8 mouse cellular contexts compared by ENCODE assay signal in genomic region chr4:109978858-109979340, GRCm38 (mm10). TPM values are rescaled to one million over a fixed set of nuclear protein-coding genes. Genes with fewer than 3 reads are reported as not detected.
DNase-seq lines count a peak whose midpoint lies in the region; ATAC-seq and TF ChIP-seq lines count a peak whose summit lies in the region.

No protein-coding gene starts in this region.

- no peak for TF ChIP-seq POLR2A in myocyte (IDR thresholded peaks at IDR 0.05; ENCODE audit: insufficient read length, low read depth)

- ATAC-seq in heart, embryonic 15.5 days (replicated peaks; ENCODE audit: insufficient number of reproducible peaks, insufficient read depth, low FRiP score, low read depth), result no peak
- ATAC-seq in neural tube, embryonic 13.5 days (ENCODE audit: low read depth), result no peak
- no peak for ATAC-seq in forebrain, embryonic 16.5 days

- H3K4me3 ChIP-seq in heart, embryonic 15.5 days, result peak overlapping the region; percentile 50; the same call in 1 of the 2 replicates
- no peak overlapping the region; the same call in 1 of the 2 replicates for H3K4me3 ChIP-seq in heart, embryonic 10.5 days
- no peak overlapping the region for H3K4me3 ChIP-seq in neural tube, embryonic 13.5 days
- peak overlapping the region; percentile 53 for H3K4me3 ChIP-seq in forebrain, embryonic 16.5 days (replicated peaks; ENCODE audit: low read length)
- peak overlapping the region; percentile 34 for H3K4me3 ChIP-seq in myocyte

- WGBS in heart, embryonic 15.5 days, result 3% methylated on average over 9 of the region's 9 CpGs
- 4% methylated on average over 9 of the region's 9 CpGs for WGBS in heart, embryonic 10.5 days
- WGBS in neural tube, embryonic 13.5 days, result under 1% methylated on average over 9 of the region's 9 CpGs
- under 1% methylated on average over 9 of the region's 9 CpGs for WGBS in forebrain, embryonic 16.5 days

- no peak overlapping the region for H3K9ac ChIP-seq in heart, embryonic 15.5 days
- no peak overlapping the region for H3K9ac ChIP-seq in neural tube, embryonic 13.5 days
- peak overlapping the region; percentile 69 for H3K9ac ChIP-seq in forebrain, embryonic 16.5 days (replicated peaks; ENCODE audit: low read depth, low read length)

- H3K79me2 ChIP-seq in myocyte (ENCODE audit: control insufficient read depth, insufficient read depth), result no peaks in the 10 kb centered on the region

- peak overlapping the region; percentile 79; the same call in 1 of the 2 replicates for H3K4me2 ChIP-seq in heart, embryonic 15.5 days
- H3K4me2 ChIP-seq in neural tube, embryonic 13.5 days, result peak overlapping the region; percentile 55; the same call in 1 of the 2 replicates
- peak overlapping the region; percentile 63 for H3K4me2 ChIP-seq in forebrain, embryonic 16.5 days (ENCODE audit: low read length)
- H3K4me2 ChIP-seq in myocyte (ENCODE audit: low read depth), result peak overlapping the region; percentile 70

- H3ac ChIP-seq in myocyte (ENCODE audit: control insufficient read depth, insufficient read length), result no peak overlapping the region

- no peak for DNase-seq in heart, embryonic 10.5 days (ENCODE audit: low spot score)
- DNase-seq in neural tube, embryonic 10.5 days (ENCODE audit: extremely low spot score, low spot score), result no peak
- no peak for DNase-seq in adrenal gland, postnatal 14 days
- no peak for DNase-seq in frontal cortex, postnatal 25 days (ENCODE audit: low spot score in 2 of 2)

- H3K4me1 ChIP-seq in heart, embryonic 15.5 days (replicated peaks), result peaks cover 61% of the 10 kb centered on the region
- peaks cover 49% of the 10 kb centered on the region for H3K4me1 ChIP-seq in heart, embryonic 10.5 days
- peaks cover 51% of the 10 kb centered on the region for H3K4me1 ChIP-seq in neural tube, embryonic 13.5 days (replicated peaks)
- peaks cover 51% of the 10 kb centered on the region for H3K4me1 ChIP-seq in forebrain, embryonic 16.5 days (replicated peaks; ENCODE audit: control insufficient read depth, insufficient read depth, low read length)

- no peak overlapping the region for H3K27ac ChIP-seq in heart, embryonic 15.5 days
- H3K27ac ChIP-seq in heart, embryonic 10.5 days, result no peak overlapping the region
- H3K27ac ChIP-seq in neural tube, embryonic 13.5 days (replicated peaks), result no peak overlapping the region
- H3K27ac ChIP-seq in forebrain, embryonic 16.5 days (ENCODE audit: low read length), result no peak overlapping the region

- H3K36me3 ChIP-seq in heart, embryonic 15.5 days, result no peaks in the 10 kb centered on the region
- H3K36me3 ChIP-seq in heart, embryonic 10.5 days, result no peaks in the 10 kb centered on the region
- no peaks in the 10 kb centered on the region for H3K36me3 ChIP-seq in neural tube, embryonic 13.5 days
- H3K36me3 ChIP-seq in forebrain, embryonic 16.5 days (ENCODE audit: control insufficient read depth, insufficient read depth), result no peaks in the 10 kb centered on the region
- H3K36me3 ChIP-seq in myocyte (ENCODE audit: control insufficient read depth, insufficient read depth), result peaks cover 4% of the 10 kb centered on the region

- peaks cover 98% of the 10 kb centered on the region for H3K27me3 ChIP-seq in heart, embryonic 15.5 days
- H3K27me3 ChIP-seq in heart, embryonic 10.5 days (ENCODE audit: insufficient read depth, poor library complexity, severe bottlenecking), result peaks cover 100% of the 10 kb centered on the region
- peaks cover 97% of the 10 kb centered on the region for H3K27me3 ChIP-seq in neural tube, embryonic 13.5 days
- peaks cover 45% of the 10 kb centered on the region for H3K27me3 ChIP-seq in forebrain, embryonic 16.5 days (replicated peaks; ENCODE audit: control insufficient read depth, insufficient read depth, low read length)
- peaks cover 5% of the 10 kb centered on the region for H3K27me3 ChIP-seq in myocyte (ENCODE audit: control insufficient read depth, insufficient read depth, insufficient read length)

- peaks cover 2% of the 10 kb centered on the region; the same call in 1 of the 2 replicates for H3K9me3 ChIP-seq in heart, embryonic 15.5 days (replicated peaks)
- no peaks in the 10 kb centered on the region for H3K9me3 ChIP-seq in heart, embryonic 10.5 days
- H3K9me3 ChIP-seq in neural tube, embryonic 13.5 days, result peaks cover 5% of the 10 kb centered on the region; the same call in 1 of the 2 replicates
- H3K9me3 ChIP-seq in forebrain, embryonic 16.5 days (ENCODE audit: control insufficient read depth, low read length), result peaks cover 2% of the 10 kb centered on the region; the same call in 1 of the 2 replicates

TF ChIP-seq in myocyte, 11 proteins besides CTCF, POLR2A, EP300 and RAD21:
- no peak for TF ChIP-seq MYOD1 (IDR thresholded peaks at IDR 0.05; ENCODE audit: control insufficient read depth in 1 of 3, insufficient read length in 2 of 3, low read depth in 2 of 3)
- no peak for TF ChIP-seq SRF (IDR thresholded peaks at IDR 0.05; ENCODE audit: control insufficient read depth, insufficient read length, low read depth)
- TF ChIP-seq POLR2AphosphoS2 (IDR thresholded peaks at IDR 0.05; ENCODE audit: insufficient read length, low read depth), result no peak
- TF ChIP-seq MAX (IDR thresholded peaks at IDR 0.05; ENCODE audit: low read depth), result no peak
- no peak for TF ChIP-seq CEBPB (IDR thresholded peaks at IDR 0.05; ENCODE audit: insufficient read depth, poor library complexity, severe bottlenecking)
- TF ChIP-seq REST (IDR thresholded peaks at IDR 0.05; ENCODE audit: insufficient read depth, insufficient read length), result no peak
- TF ChIP-seq TCF12 (IDR thresholded peaks at IDR 0.05; ENCODE audit: insufficient read depth, poor library complexity, severe bottlenecking), result no peak
- no peak for TF ChIP-seq USF1 (IDR thresholded peaks at IDR 0.05; ENCODE audit: low read depth)
- no peak for TF ChIP-seq MYOG (IDR thresholded peaks at IDR 0.05; ENCODE audit: control insufficient read depth in 1 of 3, insufficient read depth in 1 of 3, insufficient read length in 2 of 3, low read depth in 2 of 3)
- no peak for TF ChIP-seq TCF3 (IDR thresholded peaks at IDR 0.05; ENCODE audit: insufficient read length, low read depth)
- TF ChIP-seq E2F4 (IDR thresholded peaks at IDR 0.05; ENCODE audit: insufficient read depth), result no peak

RNA-seq across cellular contexts. Expression of gene Dmrta2, which starts 1.0 kb away (rescaled TPM):
- polyA plus RNA-seq in heart, embryonic 15.5 days (2015; fragmentation: Nextera tagmentation; extraction: Ambion mirVana), result 0.09 TPM in 1 of 2 replicates, not detected in the other
- 0.11 and 0.15 TPM in 2 replicates for polyA plus RNA-seq in heart, embryonic 10.5 days (2016; fragmentation: Nextera tagmentation; extraction: Ambion mirVana)
- polyA plus RNA-seq in neural tube, embryonic 13.5 days (2015; fragmentation: Nextera tagmentation; extraction: Ambion mirVana), result 0.14 and 0.17 TPM in 2 replicates
- polyA plus RNA-seq in forebrain, embryonic 16.5 days (2015; fragmentation: Nextera tagmentation; extraction: Ambion mirVana), result 2.3 and 2.4 TPM in 2 replicates
- 4.9 TPM for polyA plus RNA-seq in myocyte (2012; fragmentation: generic; extraction: Trizol)
- 0.11 and 0.38 TPM in 2 replicates for total RNA-seq in adrenal gland, postnatal 14 days (2021)

Comparison
In these comparisons a context has a peak if more than half of its experiments do, and no peak if none do; other contexts are left out.
1. H3K4me3 ChIP-seq: peak in heart, embryonic 15.5 days (single experiment), forebrain, embryonic 16.5 days (single experiment) and myocyte (single experiment); none in heart, embryonic 10.5 days (single experiment) and neural tube, embryonic 13.5 days (single experiment).
2. Peak in every context shown above with its lines, with median percentiles within 50 percentile points of each other: H3K4me2 ChIP-seq.